Mouse (Mus musculus) liver, embryonic 12.5 days (tissue): Measurements from ENCODE around the gene Hibch. TPM values are rescaled to one million over a fixed set of nuclear protein-coding genes. Genes with fewer than 3 reads are reported as not detected.
"Not testable (repeated sequence)": the region's sequence is repeated elsewhere in the genome, so short reads cannot be mapped to it uniquely, and the experiment has no call there.

Experiments
- ATAC-seq: fragments of 200-750 bp; cut with Nextera tagmentation; 2 replicates; pipeline ENCODE4 v1.8.0; 2017; ENCODE audit warnings: moderate number of reproducible peaks, mild to moderate bottlenecking, moderate library complexity
- H3K27ac ChIP-seq: fragments of 300-500 bp; sonication (generic); 2 replicates; pipeline ENCODE4 v1.5.1; 2016; ENCODE audit warnings: mild to moderate bottlenecking
- H3K27me3 ChIP-seq: fragments of 300-500 bp; sonication (generic); replicated peaks from 2 replicates; pipeline ENCODE4 v1.6.1; 2016; ENCODE audit warnings: mild to moderate bottlenecking, moderate library complexity
- H3K36me3 ChIP-seq: fragments of 300-500 bp; sonication (generic); 2 replicates; pipeline ENCODE4 v1.6.1; 2016; ENCODE audit warnings: mild to moderate bottlenecking, moderate library complexity
- H3K4me1 ChIP-seq: fragments of 300-500 bp; sonication (generic); 2 replicates; pipeline ENCODE4 v1.6.1; 2016
- H3K4me2 ChIP-seq: fragments of 300-500 bp; sonication (generic); 2 replicates; pipeline ENCODE4 v1.6.1; 2016; ENCODE audit warnings: mild to moderate bottlenecking, moderate library complexity
- H3K4me3 ChIP-seq: fragments of 300-500 bp; sonication (generic); 2 replicates; pipeline ENCODE4 v1.5.1; 2016; ENCODE audit warnings: mild to moderate bottlenecking, moderate library complexity
- H3K9ac ChIP-seq: fragments of 300-500 bp; sonication (generic); 2 replicates; pipeline ENCODE4 v1.6.1; 2016; ENCODE audit warnings: mild to moderate bottlenecking, moderate library complexity
- H3K9me3 ChIP-seq: fragments of 300-500 bp; sonication (generic); replicated peaks from 2 replicates; pipeline ENCODE4 v1.6.1; 2016; ENCODE audit warnings: mild to moderate bottlenecking, moderate library complexity
- WGBS: fragments of 180-500 bp; shearing (Covaris S2); methylation state at CpG from one replicate; pipeline ENCODE4 v1.1.7; 2016; ENCODE audit not compliant: insufficient replicate concordance; 5-methylcytosine and 5-hydroxymethylcytosine counted together
- polyA plus RNA-seq: library from polyadenylated mRNA; unstranded; fragments of >200 nt; fragmentation: Nextera tagmentation; extraction: Ambion mirVana; gene quantifications from 2 replicates; pipeline ENCODE4 v1.2.1, GENCODE M21; 2016

Hibch gene
- polyA plus RNA-seq, 1 experiment from 2014 or later: 20.4 TPM

- H3K9ac ChIP-seq: peak overlapping the region; percentile 71; the same call in 1 of the 2 replicates
- 9% methylated on average over 7 of the region's 7 CpGs for WGBS
- no peaks in the 10 kb centered on the region for H3K36me3 ChIP-seq
Measured at GRCm38 (mm10) chr1:52817813-52818147, 26.9 kb upstream of the Hibch start.

GRCm38 (mm10) chr1:52839099-52839498 lies 5.6 kb upstream of the Hibch start:
- H3K36me3 ChIP-seq: no peaks in the 10 kb centered on the region
- no peak overlapping the region for H3K27ac ChIP-seq
- H3K4me3 ChIP-seq: no peak overlapping the region
- no peak overlapping the region for H3K4me2 ChIP-seq
- H3K9ac ChIP-seq: no peak overlapping the region
- no peak for ATAC-seq
- H3K4me1 ChIP-seq: peaks cover 7% of the 10 kb centered on the region
- no peaks in the 10 kb centered on the region for H3K27me3 ChIP-seq
- no peaks in the 10 kb centered on the region for H3K9me3 ChIP-seq
- 94% methylated on average over 3 of the region's 3 CpGs for WGBS

More at GRCm38 (mm10) chr1:52817813-52818147, 26.9 kb upstream of the Hibch start:
- no peak overlapping the region for H3K27ac ChIP-seq
- H3K4me1 ChIP-seq: peaks cover 14% of the 10 kb centered on the region
- ATAC-seq: no peak
- H3K9me3 ChIP-seq: no peaks in the 10 kb centered on the region
- peak overlapping the region; percentile 66 for H3K4me3 ChIP-seq
- peaks cover 3% of the 10 kb centered on the region; the same call in 1 of the 2 replicates for H3K27me3 ChIP-seq
- peak overlapping the region; percentile 86 for H3K4me2 ChIP-seq

GRCm38 (mm10) chr1:52844354-52844753 lies 375 bp upstream of the Hibch start:
- 7% methylated on average over 3 of the region's 3 CpGs for WGBS
- H3K9me3 ChIP-seq: no peaks in the 10 kb centered on the region
- peak; percentile 2; the same call in 1 of the 2 replicates for ATAC-seq
- H3K4me2 ChIP-seq: peak overlapping the region; percentile 75
- peak overlapping the region; percentile 6; the same call in 1 of the 2 replicates for H3K9ac ChIP-seq
- H3K36me3 ChIP-seq: no peaks in the 10 kb centered on the region
- peaks cover 39% of the 10 kb centered on the region for H3K4me1 ChIP-seq
- no peak overlapping the region for H3K27ac ChIP-seq
- H3K4me3 ChIP-seq: peak overlapping the region; percentile 67
- H3K27me3 ChIP-seq: no peaks in the 10 kb centered on the region

GRCm38 (mm10) chr1:52846556-52846955 lies 1.8 kb downstream of the Hibch start:
- H3K27me3 ChIP-seq: no peaks in the 10 kb centered on the region
- 79% methylated on average over 4 of the region's 4 CpGs for WGBS
- no peak overlapping the region for H3K27ac ChIP-seq
- ATAC-seq: no peak
- H3K4me3 ChIP-seq: no peak overlapping the region
- no peak overlapping the region for H3K4me2 ChIP-seq
- no peaks in the 10 kb centered on the region for H3K36me3 ChIP-seq
- peaks cover 43% of the 10 kb centered on the region for H3K4me1 ChIP-seq
- no peak overlapping the region for H3K9ac ChIP-seq
- H3K9me3 ChIP-seq: no peaks in the 10 kb centered on the region

GRCm38 (mm10) chr1:52849422-52849821 lies 4.7 kb downstream of the Hibch start:
- Histone ChIP-seq H3K36me3 (no peaks in the 10 kb centered on the region), H3K9ac (no peak overlapping the region), H3K4me1 (peaks cover 35% of the 10 kb centered on the region), H3K27ac (no peak overlapping the region), H3K9me3 (no peaks in the 10 kb centered on the region), H3K4me3 (no peak overlapping the region), H3K4me2 (no peak overlapping the region), H3K27me3 (no peaks in the 10 kb centered on the region)
- WGBS: 61% methylated on average over 4 of the region's 4 CpGs
- no peak for ATAC-seq

- ATAC-seq: not testable (repeated sequence)
- WGBS: 40% methylated on average over 1 of the region's 1 CpGs
Measured at GRCm38 (mm10) chr1:52854029-52854428, 9.3 kb downstream of the Hibch start.

GRCm38 (mm10) chr1:52855904-52856601 lies 11.3 kb downstream of the Hibch start:
- H3K27ac ChIP-seq: no peak overlapping the region
- no peaks in the 10 kb centered on the region for H3K9me3 ChIP-seq
- no peaks in the 10 kb centered on the region for H3K27me3 ChIP-seq
- 78% methylated on average over 7 of the region's 7 CpGs for WGBS
- no peak for ATAC-seq
- no peaks in the 10 kb centered on the region for H3K4me1 ChIP-seq
- H3K36me3 ChIP-seq: peaks cover 12% of the 10 kb centered on the region; the same call in 1 of the 2 replicates
- no peak overlapping the region for H3K9ac ChIP-seq
- H3K4me3 ChIP-seq: no peak overlapping the region
- no peak overlapping the region for H3K4me2 ChIP-seq

More at GRCm38 (mm10) chr1:52854029-52854428, 9.3 kb downstream of the Hibch start:
- H3K27ac ChIP-seq, H3K9me3 ChIP-seq, H3K4me3 ChIP-seq, H3K9ac ChIP-seq, H3K27me3 ChIP-seq, H3K36me3 ChIP-seq, H3K4me2 ChIP-seq: not testable (repeated sequence)
- peaks cover 10% of the 10 kb centered on the region for H3K4me1 ChIP-seq

GRCm38 (mm10) chr1:52864220-52864619 lies 19.5 kb downstream of the Hibch start:
- 92% methylated on average over 1 of the region's 1 CpGs for WGBS
- Histone ChIP-seq H3K4me3 (no peak overlapping the region), H3K27ac (no peak overlapping the region), H3K27me3 (no peaks in the 10 kb centered on the region), H3K9me3 (no peaks in the 10 kb centered on the region), H3K4me2 (no peak overlapping the region), H3K9ac (no peak overlapping the region), H3K4me1 (no peaks in the 10 kb centered on the region), H3K36me3 (peaks cover 22% of the 10 kb centered on the region)
- ATAC-seq: no peak

- no peak overlapping the region for H3K27ac ChIP-seq
- WGBS: 46% methylated on average over 3 of the region's 3 CpGs
- no peaks in the 10 kb centered on the region for H3K4me1 ChIP-seq
- ATAC-seq: no peak
- no peak overlapping the region for H3K4me2 ChIP-seq
- H3K9me3 ChIP-seq: no peaks in the 10 kb centered on the region
- H3K4me3 ChIP-seq: no peak overlapping the region
- H3K27me3 ChIP-seq: no peaks in the 10 kb centered on the region
- H3K9ac ChIP-seq: no peak overlapping the region
- H3K36me3 ChIP-seq: peaks cover 11% of the 10 kb centered on the region
Measured at GRCm38 (mm10) chr1:52866007-52866406, 21.3 kb downstream of the Hibch start.

- ATAC-seq: no peak
- Histone ChIP-seq H3K36me3 (peaks cover 12% of the 10 kb centered on the region; the same call in 1 of the 2 replicates), H3K9ac (no peak overlapping the region), H3K4me3 (no peak overlapping the region), H3K27me3 (no peaks in the 10 kb centered on the region), H3K4me2 (no peak overlapping the region), H3K9me3 (no peaks in the 10 kb centered on the region), H3K4me1 (no peaks in the 10 kb centered on the region), H3K27ac (no peak overlapping the region)
- WGBS: 75% methylated on average over 1 of the region's 1 CpGs
Measured at GRCm38 (mm10) chr1:52867876-52868275, 23.1 kb downstream of the Hibch start.

GRCm38 (mm10) chr1:52884208-52884607 lies 39.5 kb downstream of the Hibch start:
- no peak for ATAC-seq
- WGBS: 66% methylated on average over 2 of the region's 2 CpGs
- H3K9ac ChIP-seq: no peak overlapping the region

GRCm38 (mm10) chr1:52909783-52910182 lies 65.1 kb downstream of the Hibch start:
- Histone ChIP-seq H3K4me2 (no peak overlapping the region), H3K4me3 (no peak overlapping the region), H3K36me3 (no peaks in the 10 kb centered on the region), H3K27ac (no peak overlapping the region), H3K9me3 (no peaks in the 10 kb centered on the region), H3K27me3 (no peaks in the 10 kb centered on the region), H3K4me1 (no peaks in the 10 kb centered on the region), H3K9ac (no peak overlapping the region)
- ATAC-seq: no peak
- 48% methylated on average over 3 of the region's 3 CpGs for WGBS

More at GRCm38 (mm10) chr1:52884208-52884607, 39.5 kb downstream of the Hibch start:
- Histone ChIP-seq H3K27me3 (no peaks in the 10 kb centered on the region), H3K9me3 (no peaks in the 10 kb centered on the region), H3K27ac (no peak overlapping the region), H3K4me2 (no peak overlapping the region), H3K4me1 (no peaks in the 10 kb centered on the region), H3K4me3 (no peak overlapping the region), H3K36me3 (peaks cover 8% of the 10 kb centered on the region; the same call in 1 of the 2 replicates)
